Mouse (Mus musculus): ENCODE measurements around the gene Rhbg. TPM values are rescaled to one million over a fixed set of nuclear protein-coding genes. Genes with fewer than 3 reads are reported as not detected.
"Not testable (repeated sequence)": the region's sequence is repeated elsewhere in the genome, so short reads cannot be mapped to it uniquely, and the experiment has no call there.

Rhbg gene
- polyA plus RNA-seq, 1 experiment from 2014 or later, result 8.2 TPM

DNA sequence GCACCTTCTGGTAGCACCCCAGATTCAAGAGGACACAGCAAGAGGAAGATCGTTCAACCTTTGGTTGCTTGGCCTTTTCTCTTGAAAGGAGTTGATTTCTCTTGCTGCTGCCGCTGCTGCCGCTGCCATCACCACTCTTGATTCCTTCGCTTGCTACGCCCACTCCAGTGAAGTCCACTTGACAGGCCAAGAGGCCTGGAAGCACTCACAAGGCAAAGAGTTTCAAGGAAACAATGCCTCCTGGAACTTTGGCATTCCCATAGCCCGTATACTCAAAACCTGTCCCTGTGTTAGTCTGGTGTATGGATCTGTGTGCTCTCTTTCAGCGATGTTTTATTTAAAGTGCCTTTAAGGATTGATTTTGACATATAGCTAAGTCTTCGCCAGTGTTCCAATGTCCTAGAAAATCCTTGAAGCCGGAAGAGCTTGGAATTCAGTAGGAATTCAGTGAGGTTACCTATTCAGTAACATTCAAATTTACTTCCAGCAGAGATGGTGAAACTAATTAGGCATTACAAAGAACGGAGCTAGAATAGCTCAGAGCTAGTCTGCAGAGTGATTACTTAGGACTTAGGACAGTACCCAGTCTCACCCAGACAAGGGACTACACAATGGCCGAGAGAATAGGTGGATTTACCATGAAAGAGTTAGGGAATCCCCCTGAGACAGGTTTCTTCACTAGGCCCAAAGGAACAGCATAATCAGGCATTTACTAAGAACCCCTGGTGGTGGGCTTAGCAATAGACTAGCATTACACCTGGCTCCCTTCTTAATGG, 26.8 kb upstream of the Rhbg start:
- not testable (repeated sequence) for H3K27ac ChIP-seq; H3K4me1 ChIP-seq; H3K9me3 ChIP-seq; H3K36me3 ChIP-seq; H3K27me3 ChIP-seq (replicated peaks); H3K4me2 ChIP-seq; H3K9ac ChIP-seq; ATAC-seq (ENCODE audit: insufficient read depth, low FRiP score, low read depth); H3K4me3 ChIP-seq (replicated peaks)
- 71% methylated on average over 11 of the region's 11 CpGs for WGBS

DNA sequence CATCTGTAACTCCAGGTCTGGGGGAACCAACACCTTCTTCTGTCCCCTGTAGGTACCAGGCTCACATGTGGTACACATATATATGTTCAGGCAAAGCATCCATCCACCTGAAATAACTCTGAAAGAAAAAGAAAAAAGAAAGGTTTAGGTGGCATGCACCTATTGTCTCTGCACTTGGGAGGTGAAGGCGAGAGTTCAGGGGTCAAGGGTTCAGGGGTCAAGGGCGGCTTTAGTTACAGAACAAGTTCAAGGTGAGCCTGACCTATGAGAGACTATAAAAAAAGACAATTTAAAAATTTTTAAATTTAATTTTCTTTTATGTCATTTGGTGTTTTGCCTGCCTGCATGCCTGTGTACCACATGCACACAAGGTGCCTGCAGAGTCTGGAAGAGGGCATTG, 25.5 kb upstream of the Rhbg start:
- ATAC-seq (ENCODE audit: insufficient read depth, low FRiP score, low read depth), result no peak
- Histone ChIP-seq H3K36me3 (no peaks in the 10 kb centered on the region), H3K4me3 (replicated peaks) (no peak overlapping the region), H3K27me3 (replicated peaks) (no peaks in the 10 kb centered on the region), H3K27ac (no peak overlapping the region), H3K9me3 (no peaks in the 10 kb centered on the region), H3K9ac (no peak overlapping the region), H3K4me1 (no peaks in the 10 kb centered on the region), H3K4me2 (no peak overlapping the region)
- WGBS, result 88% methylated on average over 2 of the region's 2 CpGs

GRCm38 (mm10) chr3:88276529-88277143, 22.1 kb upstream of the Rhbg start:
- Histone ChIP-seq H3K9ac (no peak overlapping the region), H3K4me3 (replicated peaks) (no peak overlapping the region), H3K27ac (no peak overlapping the region), H3K4me2 (no peak overlapping the region), H3K9me3 (no peaks in the 10 kb centered on the region), H3K36me3 (no peaks in the 10 kb centered on the region), H3K4me1 (no peaks in the 10 kb centered on the region), H3K27me3 (replicated peaks) (no peaks in the 10 kb centered on the region)
- WGBS, result 40% methylated on average over 7 of the region's 7 CpGs
- no peak for ATAC-seq (ENCODE audit: insufficient read depth, low FRiP score, low read depth)

GRCm38 (mm10) chr3:88276121-88276520, 21.6 kb upstream of the Rhbg start:
- Histone ChIP-seq H3K27ac (no peak overlapping the region), H3K27me3 (replicated peaks) (no peaks in the 10 kb centered on the region), H3K9me3 (no peaks in the 10 kb centered on the region), H3K9ac (no peak overlapping the region), H3K4me1 (no peaks in the 10 kb centered on the region), H3K36me3 (no peaks in the 10 kb centered on the region), H3K4me3 (replicated peaks) (no peak overlapping the region), H3K4me2 (no peak overlapping the region)
- 69% methylated on average over 2 of the region's 2 CpGs for WGBS
- ATAC-seq (ENCODE audit: insufficient read depth, low FRiP score, low read depth), result no peak

- H3K27me3 ChIP-seq (replicated peaks), result no peaks in the 10 kb centered on the region
- H3K4me1 ChIP-seq, result no peaks in the 10 kb centered on the region
- H3K4me3 ChIP-seq (replicated peaks), result no peak overlapping the region
- H3K9me3 ChIP-seq, result no peaks in the 10 kb centered on the region
- no peaks in the 10 kb centered on the region for H3K36me3 ChIP-seq
- H3K9ac ChIP-seq, result no peak overlapping the region
- H3K27ac ChIP-seq, result no peak overlapping the region
- WGBS, result 90% methylated on average over 4 of the region's 4 CpGs
- no peak for ATAC-seq (ENCODE audit: insufficient read depth, low FRiP score, low read depth)
- H3K4me2 ChIP-seq, result no peak overlapping the region
These were observed 19.5 kb upstream of the Rhbg start for GRCm38 (mm10) chr3:88274002-88274401.

DNA sequence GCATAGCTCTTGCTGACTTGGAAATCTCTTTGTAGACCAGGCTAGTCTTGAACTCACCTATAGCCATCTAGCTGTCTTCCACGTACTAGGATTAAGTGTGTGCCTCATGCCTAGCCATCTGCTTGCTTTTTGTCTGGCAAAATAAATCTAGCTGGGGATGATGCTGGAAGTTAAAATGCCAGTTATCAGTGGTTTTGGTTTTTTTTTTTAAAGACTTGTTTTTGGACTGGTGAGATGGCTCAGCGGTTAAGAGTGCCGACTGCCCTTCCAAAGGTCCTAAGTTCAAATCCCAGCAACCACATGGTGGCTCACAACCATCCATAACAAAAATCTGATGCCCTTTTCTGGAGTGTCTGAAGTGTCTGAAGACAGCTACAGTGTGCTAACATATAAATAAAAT, 17.4 kb upstream of the Rhbg start:
- Histone ChIP-seq H3K4me2 (no peak overlapping the region), H3K9me3 (no peaks in the 10 kb centered on the region), H3K27me3 (replicated peaks) (no peaks in the 10 kb centered on the region), H3K27ac (no peak overlapping the region), H3K4me1 (no peaks in the 10 kb centered on the region), H3K4me3 (replicated peaks) (no peak overlapping the region), H3K36me3 (no peaks in the 10 kb centered on the region), H3K9ac (no peak overlapping the region)
- 90% methylated on average over 3 of the region's 3 CpGs for WGBS
- ATAC-seq (ENCODE audit: insufficient read depth, low FRiP score, low read depth), result no peak

DNA sequence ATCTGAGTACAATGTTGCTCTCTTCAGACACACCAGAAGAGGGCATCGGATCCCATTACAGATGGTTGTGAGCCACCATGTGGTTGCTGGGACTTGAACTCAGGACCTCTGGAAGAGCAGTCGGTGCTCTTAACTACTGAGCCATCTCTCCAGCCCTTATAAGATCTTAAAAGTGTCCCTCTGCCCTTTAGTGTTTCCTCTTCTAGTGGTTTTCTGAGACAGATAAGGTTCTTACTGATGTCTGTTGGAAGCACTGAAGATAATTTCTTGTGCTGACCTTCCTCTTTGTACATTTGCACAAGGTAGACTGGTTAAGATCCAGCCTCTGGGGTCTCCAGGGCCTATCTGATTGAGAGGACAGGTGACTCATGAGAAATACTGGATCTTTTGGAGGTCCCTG, 16.8 kb upstream of the Rhbg start:
- not testable (repeated sequence) for H3K27me3 ChIP-seq (replicated peaks); H3K4me3 ChIP-seq (replicated peaks); H3K9me3 ChIP-seq; H3K4me2 ChIP-seq; H3K27ac ChIP-seq; ATAC-seq (ENCODE audit: insufficient read depth, low FRiP score, low read depth); H3K4me1 ChIP-seq; H3K9ac ChIP-seq; H3K36me3 ChIP-seq
- WGBS, result 86% methylated on average over 2 of the region's 2 CpGs

- Histone ChIP-seq H3K4me3 (replicated peaks) (no peak overlapping the region), H3K27ac (no peak overlapping the region), H3K4me1 (no peaks in the 10 kb centered on the region), H3K36me3 (no peaks in the 10 kb centered on the region), H3K4me2 (no peak overlapping the region), H3K27me3 (replicated peaks) (no peaks in the 10 kb centered on the region), H3K9me3 (no peaks in the 10 kb centered on the region), H3K9ac (no peak overlapping the region)
- no peak for ATAC-seq (ENCODE audit: insufficient read depth, low FRiP score, low read depth)
- whole genome bisulfite sequencing, result 83% methylated on average over 5 of the region's 5 CpGs
These were observed 14.5 kb upstream of the Rhbg start for GRCm38 (mm10) chr3:88268991-88269390.

- not testable (repeated sequence) for H3K36me3 ChIP-seq; H3K27me3 ChIP-seq (replicated peaks); H3K4me1 ChIP-seq; H3K4me3 ChIP-seq (replicated peaks); H3K9me3 ChIP-seq; H3K4me2 ChIP-seq; ATAC-seq (ENCODE audit: insufficient read depth, low FRiP score, low read depth); H3K27ac ChIP-seq; H3K9ac ChIP-seq
- 79% methylated on average over 6 of the region's 6 CpGs for WGBS
These were observed 13.5 kb upstream of the Rhbg start for GRCm38 (mm10) chr3:88268014-88268413.

DNA sequence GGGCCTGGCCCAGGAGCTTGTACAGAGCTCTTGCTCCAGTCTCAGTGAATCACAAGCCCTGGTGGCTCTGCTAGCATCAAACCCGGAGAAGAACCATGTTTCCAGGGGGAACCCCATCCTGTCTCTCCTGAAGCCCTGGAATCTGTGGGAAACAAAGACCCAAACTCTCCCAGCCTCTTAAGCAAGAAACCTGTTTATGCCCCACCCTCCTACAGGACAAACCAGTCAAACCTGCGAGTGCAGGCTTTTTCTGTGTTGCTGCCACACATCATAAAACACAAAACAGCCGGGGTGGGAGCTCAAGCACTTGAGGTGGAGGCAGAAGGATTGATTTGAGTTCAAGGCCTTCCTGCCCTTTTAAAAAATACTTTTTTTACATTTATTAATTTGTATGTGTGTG, 7.8 kb upstream of the Rhbg start:
- no peak for ATAC-seq (ENCODE audit: insufficient read depth, low FRiP score, low read depth)
- H3K36me3 ChIP-seq, result no peaks in the 10 kb centered on the region
- no peaks in the 10 kb centered on the region for H3K4me1 ChIP-seq
- H3K9me3 ChIP-seq, result no peaks in the 10 kb centered on the region
- WGBS, result 56% methylated on average over 3 of the region's 3 CpGs
- H3K27ac ChIP-seq, result no peak overlapping the region
- no peak overlapping the region for H3K4me2 ChIP-seq
- H3K4me3 ChIP-seq (replicated peaks), result no peak overlapping the region
- H3K9ac ChIP-seq, result no peak overlapping the region
- no peaks in the 10 kb centered on the region for H3K27me3 ChIP-seq (replicated peaks)

GRCm38 (mm10) chr3:88256382-88256781, 1.9 kb upstream of the Rhbg start:
- Histone ChIP-seq H3K27me3 (replicated peaks) (peaks cover 14% of the 10 kb centered on the region), H3K36me3 (no peaks in the 10 kb centered on the region), H3K9me3 (no peaks in the 10 kb centered on the region), H3K27ac (no peak overlapping the region), H3K4me1 (peaks cover 8% of the 10 kb centered on the region), H3K9ac (no peak overlapping the region), H3K4me3 (replicated peaks) (no peak overlapping the region), H3K4me2 (no peak overlapping the region)
- no peak for ATAC-seq (ENCODE audit: insufficient read depth, low FRiP score, low read depth)
- 64% methylated on average over 7 of the region's 7 CpGs for WGBS

DNA sequence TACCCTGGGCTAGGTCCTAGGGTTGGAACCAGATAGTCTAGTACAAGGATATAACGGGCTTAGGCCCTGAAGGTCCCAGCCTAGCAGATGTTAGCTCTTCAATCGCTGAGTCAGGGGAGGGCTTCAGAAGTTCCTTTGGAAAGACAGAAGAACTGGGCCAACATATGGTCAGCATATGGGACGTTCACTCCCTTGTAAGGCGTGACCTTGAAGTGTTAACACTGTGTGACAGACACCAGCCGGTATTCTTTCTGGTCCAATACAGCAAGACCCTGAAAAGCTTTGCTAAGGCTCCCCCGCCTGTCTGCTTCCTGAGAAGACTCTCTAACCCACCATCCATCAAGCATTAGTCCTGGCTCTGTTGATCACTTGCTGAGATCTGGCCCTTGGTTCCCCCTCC, 1.4 kb upstream of the Rhbg start:
- no peak overlapping the region for H3K27ac ChIP-seq
- ATAC-seq (ENCODE audit: insufficient read depth, low FRiP score, low read depth), result peak; percentile 61; the same call in 1 of the 2 replicates

More for the DNA sequence above, 1.4 kb upstream of the Rhbg start:
- Histone ChIP-seq H3K36me3 (no peaks in the 10 kb centered on the region), H3K4me2 (no peak overlapping the region), H3K9ac (no peak overlapping the region), H3K27me3 (replicated peaks) (peaks cover 14% of the 10 kb centered on the region), H3K4me3 (replicated peaks) (no peak overlapping the region), H3K9me3 (no peaks in the 10 kb centered on the region), H3K4me1 (peaks cover 8% of the 10 kb centered on the region)
- WGBS, result 53% methylated on average over 6 of the region's 6 CpGs
